Mouse (Mus musculus) heart, postnatal 36 days (tissue): ENCODE data around the gene Lpin2. TPM values are rescaled to one million over a fixed set of nuclear protein-coding genes. Genes with fewer than 3 reads are reported as not detected.
A peak's percentile ranks its signal among the peaks of the same experiment; 100 is the strongest.

Experiments
- DNase-seq, 2 experiments: peaks; one replicate each; pipeline ENCODE4 v3.0.0; 2021 to 2022
- intact Hi-C: fragments of 180-260 bp; cut with DNase I; formaldehyde crosslinking; loops from one replicate; pipeline ENCODE4 v1.15.1; 2025
- total RNA-seq, 2 experiments: library from RNA; stranded (reverse); gene quantifications; 2 replicates each; pipeline ENCODE4 v1.2.3; 2021

Gene Lpin2
- 1 to 10 TPM; 7.0 to 7.4 TPM for total RNA-seq

GRCm38 (mm10) chr17:71182211-71182721, at the start of gene Lpin2:
Gene Lpin2, plus strand, starts transcription at chr17:71182560.
- peak; percentile 39 to 41 for DNase-seq

GRCm38 (mm10) chr17:71132856-71133439, 49.4 kb upstream of the Lpin2 start:
- DNase-seq: no peak
- intact Hi-C loops: loop anchor here (2.0 kb wide), 1 partner anchor 50 kb away; the partner anchor contains the start of gene Lpin2

More at GRCm38 (mm10) chr17:71182211-71182721, at the start of gene Lpin2:
- intact Hi-C loops: loop anchor here (2.0 to 5.0 kb wide), 3 partner anchors 49 to 335 kb away; partner anchors contain the start of genes Myl12a and Myom1

- DNase-seq: no peak
- intact Hi-C loops: no loop called here
Measured at GRCm38 (mm10) chr17:71134441-71134955, 47.9 kb upstream of the Lpin2 start.

GRCm38 (mm10) chr17:71135108-71135507, 47.3 kb upstream of the Lpin2 start:
- DNase-seq: no peak
- intact Hi-C loops: no loop called here

- DNase-seq: no peak
- intact Hi-C loops: no loop called here
Measured at GRCm38 (mm10) chr17:71135866-71136265, 46.5 kb upstream of the Lpin2 start.

GRCm38 (mm10) chr17:71136384-71137333, 45.7 kb upstream of the Lpin2 start:
- no peak for DNase-seq

GRCm38 (mm10) chr17:71137334-71137721, 45.0 kb upstream of the Lpin2 start:
- no peak for DNase-seq
- intact Hi-C loops: no loop called here

More at GRCm38 (mm10) chr17:71136384-71137333, 45.7 kb upstream of the Lpin2 start:
- intact Hi-C loops: no loop called here

- intact Hi-C loops: no loop called here
- DNase-seq: no peak
Measured at GRCm38 (mm10) chr17:71142068-71142467, 40.3 kb upstream of the Lpin2 start.

- DNase-seq: no peak
- intact Hi-C loops: no loop called here
Measured at GRCm38 (mm10) chr17:71143155-71143554, 39.2 kb upstream of the Lpin2 start.

GRCm38 (mm10) chr17:71144322-71145116, 37.8 kb upstream of the Lpin2 start:
- no peak for DNase-seq
- intact Hi-C loops: no loop called here

- intact Hi-C loops: no loop called here
- no peak for DNase-seq
Measured at GRCm38 (mm10) chr17:71145248-71145961, 37.0 kb upstream of the Lpin2 start.

- intact Hi-C loops: no loop called here
Measured at GRCm38 (mm10) chr17:71153356-71153755, 29.0 kb upstream of the Lpin2 start.

GRCm38 (mm10) chr17:71155271-71155670, 27.1 kb upstream of the Lpin2 start:
- no peak for DNase-seq
- intact Hi-C loops: no loop called here

More at GRCm38 (mm10) chr17:71153356-71153755, 29.0 kb upstream of the Lpin2 start:
- DNase-seq: no peak

GRCm38 (mm10) chr17:71159152-71159567, 23.2 kb upstream of the Lpin2 start:
- no peak for DNase-seq
- intact Hi-C loops: no loop called here

- intact Hi-C loops: no loop called here
- no peak for DNase-seq
Measured at GRCm38 (mm10) chr17:71159720-71160119, 22.6 kb upstream of the Lpin2 start.

GRCm38 (mm10) chr17:71160244-71160995, 21.9 kb upstream of the Lpin2 start:
- DNase-seq: no peak
- intact Hi-C loops: no loop called here

- intact Hi-C loops: no loop called here
- no peak for DNase-seq
Measured at GRCm38 (mm10) chr17:71164991-71165390, 17.4 kb upstream of the Lpin2 start.

GRCm38 (mm10) chr17:71168205-71168815, 14.1 kb upstream of the Lpin2 start:
- intact Hi-C loops: no loop called here
- DNase-seq: no peak
